Mouse (Mus musculus): ENCODE measurements around the gene Agk. TPM values are rescaled to one million over a fixed set of nuclear protein-coding genes. Genes with fewer than 3 reads are reported as not detected.

Gene Agk
- polyA plus RNA-seq, 1 experiment from 2014 or later, result 56.0 TPM

DNA sequence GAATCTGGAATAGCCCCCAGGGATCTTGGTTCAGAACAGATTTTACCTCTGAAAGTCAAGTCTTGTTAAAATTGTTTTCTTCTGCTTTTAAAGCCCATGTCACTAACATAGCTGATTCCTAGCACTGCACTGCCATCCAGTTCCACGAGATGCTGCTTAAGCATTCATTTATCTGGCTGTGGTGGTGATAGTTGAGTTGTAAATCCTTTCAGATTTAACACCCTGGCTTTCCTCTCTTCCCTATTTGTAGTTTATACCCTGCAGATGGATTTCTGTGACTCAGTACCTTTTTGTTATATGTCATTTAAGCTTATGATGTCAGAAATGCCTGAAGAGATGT is 22.8 kb downstream of the Agk start:
- H3K4me1 ChIP-seq (ENCODE audit: control insufficient read depth, insufficient read depth, low read length), result no peaks in the 10 kb centered on the region
- peaks cover 14% of the 10 kb centered on the region; the same call in 1 of the 2 replicates for H3K36me3 ChIP-seq (ENCODE audit: control insufficient read depth, insufficient read depth, low read length)
- H3K9me3 ChIP-seq (ENCODE audit: control insufficient read depth, low read length), result no peaks in the 10 kb centered on the region
- no peak overlapping the region for H3K9ac ChIP-seq (ENCODE audit: low read depth, low read length)
- no peak overlapping the region for H3K27ac ChIP-seq (ENCODE audit: low read depth, low read length)
- no peaks in the 10 kb centered on the region for H3K27me3 ChIP-seq (ENCODE audit: control insufficient read depth, insufficient read depth, low read length)
- ATAC-seq (ENCODE audit: low FRiP score, low TSS enrichment), result no peak
- H3K4me2 ChIP-seq (replicated peaks; ENCODE audit: low read depth, low read length), result no peak overlapping the region
- H3K4me3 ChIP-seq (ENCODE audit: low read length), result no peak overlapping the region
- 62% methylated on average over 1 of the region's 1 CpGs for WGBS

DNA sequence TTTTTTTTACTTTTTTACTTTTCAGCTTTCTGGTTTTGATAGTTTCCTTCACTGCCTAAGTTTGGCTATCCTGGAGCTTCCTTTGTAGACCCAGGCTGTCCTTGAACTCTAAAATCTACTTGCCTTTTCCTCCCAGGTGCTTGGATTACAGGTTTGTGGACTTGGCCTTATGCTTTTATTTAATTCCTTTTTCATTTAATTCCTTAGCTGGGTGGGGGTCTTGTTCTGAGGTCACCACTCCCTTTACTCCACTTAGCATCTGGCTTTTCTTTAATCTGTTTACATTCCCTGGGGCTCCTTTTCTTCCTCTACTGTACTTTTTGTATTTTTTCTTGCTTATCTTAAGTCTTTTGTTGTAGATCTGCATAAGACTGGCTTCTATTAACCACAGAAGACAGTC is 25.1 kb downstream of the Agk start:
- Histone ChIP-seq H3K9ac (ENCODE audit: low read depth, low read length) (no peak overlapping the region), H3K27ac (ENCODE audit: low read depth, low read length) (no peak overlapping the region), H3K4me1 (ENCODE audit: control insufficient read depth, insufficient read depth, low read length) (no peaks in the 10 kb centered on the region), H3K4me2 (replicated peaks; ENCODE audit: low read depth, low read length) (no peak overlapping the region), H3K4me3 (ENCODE audit: low read length) (no peak overlapping the region), H3K27me3 (ENCODE audit: control insufficient read depth, insufficient read depth, low read length) (no peaks in the 10 kb centered on the region), H3K36me3 (ENCODE audit: control insufficient read depth, insufficient read depth, low read length) (peaks cover 18% of the 10 kb centered on the region; the same call in 1 of the 2 replicates), H3K9me3 (ENCODE audit: control insufficient read depth, low read length) (no peaks in the 10 kb centered on the region)
- ATAC-seq (ENCODE audit: low FRiP score, low TSS enrichment), result no peak

DNA sequence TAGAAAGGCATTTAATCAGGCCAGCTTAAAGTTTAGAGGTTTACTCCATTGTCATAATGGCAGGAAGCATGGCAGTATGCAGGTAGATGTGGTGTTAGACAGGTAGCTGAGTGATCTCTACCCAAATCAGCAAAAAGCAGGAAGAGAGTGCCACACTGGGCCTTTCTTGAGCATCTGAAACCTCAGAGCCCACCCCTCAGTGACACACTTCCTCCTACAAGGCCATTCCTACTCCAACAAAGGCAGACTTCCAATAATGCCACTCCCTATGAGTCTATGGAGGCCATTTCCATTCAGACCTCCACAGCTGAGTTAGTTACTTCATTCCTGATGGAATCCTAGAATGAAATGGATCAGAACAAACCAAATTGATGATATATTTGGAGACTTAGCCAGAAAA is 25.9 kb downstream of the Agk start:
- ATAC-seq (ENCODE audit: low FRiP score, low TSS enrichment), result no peak
- Histone ChIP-seq H3K4me3 (ENCODE audit: low read length) (no peak overlapping the region), H3K4me1 (ENCODE audit: control insufficient read depth, insufficient read depth, low read length) (no peaks in the 10 kb centered on the region), H3K4me2 (replicated peaks; ENCODE audit: low read depth, low read length) (no peak overlapping the region), H3K27ac (ENCODE audit: low read depth, low read length) (no peak overlapping the region), H3K36me3 (ENCODE audit: control insufficient read depth, insufficient read depth, low read length) (peaks cover 18% of the 10 kb centered on the region; the same call in 1 of the 2 replicates), H3K9ac (ENCODE audit: low read depth, low read length) (no peak overlapping the region), H3K9me3 (ENCODE audit: control insufficient read depth, low read length) (no peaks in the 10 kb centered on the region), H3K27me3 (ENCODE audit: control insufficient read depth, insufficient read depth, low read length) (no peaks in the 10 kb centered on the region)

DNA sequence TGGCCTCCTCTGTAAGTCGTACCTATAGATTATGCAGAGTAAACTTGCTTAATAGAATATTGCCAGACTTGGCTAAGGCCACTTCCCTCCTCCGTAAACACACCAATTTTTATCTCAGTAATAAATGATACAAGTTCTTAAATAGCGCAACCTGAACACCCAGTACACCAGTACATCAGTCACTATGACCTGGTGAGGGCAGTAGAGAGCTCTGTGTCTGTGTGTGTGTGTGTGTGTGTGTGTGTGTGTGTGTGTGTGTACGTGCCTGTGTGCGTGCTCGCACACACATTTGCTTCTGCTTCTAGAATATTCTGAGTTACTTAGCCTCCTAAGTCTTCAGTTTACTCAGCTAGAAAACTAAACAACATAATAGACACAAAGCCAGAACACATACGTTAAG is 28.4 kb downstream of the Agk start:
- H3K9ac ChIP-seq (ENCODE audit: low read depth, low read length), result no peak overlapping the region
- peaks cover 18% of the 10 kb centered on the region; the same call in 1 of the 2 replicates for H3K36me3 ChIP-seq (ENCODE audit: control insufficient read depth, insufficient read depth, low read length)
- no peak overlapping the region for H3K4me3 ChIP-seq (ENCODE audit: low read length)
- WGBS, result 88% methylated on average over 7 of the region's 7 CpGs
- no peak overlapping the region for H3K4me2 ChIP-seq (replicated peaks; ENCODE audit: low read depth, low read length)
- H3K27ac ChIP-seq (ENCODE audit: low read depth, low read length), result no peak overlapping the region
- H3K4me1 ChIP-seq (ENCODE audit: control insufficient read depth, insufficient read depth, low read length), result no peaks in the 10 kb centered on the region
- ATAC-seq (ENCODE audit: low FRiP score, low TSS enrichment), result no peak
- no peaks in the 10 kb centered on the region for H3K9me3 ChIP-seq (ENCODE audit: control insufficient read depth, low read length)
- no peaks in the 10 kb centered on the region for H3K27me3 ChIP-seq (ENCODE audit: control insufficient read depth, insufficient read depth, low read length)

DNA sequence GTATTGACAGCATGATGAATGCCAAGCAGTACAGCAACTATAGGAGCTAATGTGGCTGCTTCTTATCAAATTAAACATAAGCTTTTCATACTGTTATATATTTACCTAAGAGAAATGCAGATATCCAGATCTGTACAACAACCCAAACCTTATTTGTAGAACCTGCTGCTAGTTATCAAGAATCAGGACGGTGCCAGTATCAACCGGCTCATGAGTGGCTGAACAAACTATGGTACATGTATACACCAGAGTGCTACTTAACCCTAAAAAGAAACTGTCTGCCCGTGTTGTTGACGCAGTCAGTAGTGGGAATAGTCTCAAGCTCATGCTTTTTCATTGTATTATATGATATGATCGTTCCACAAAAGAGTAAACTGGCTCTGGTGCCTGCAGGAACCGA is 46.1 kb downstream of the Agk start:
- Histone ChIP-seq H3K9me3 (ENCODE audit: control insufficient read depth, low read length) (no peaks in the 10 kb centered on the region), H3K27ac (ENCODE audit: low read depth, low read length) (no peak overlapping the region), H3K36me3 (ENCODE audit: control insufficient read depth, insufficient read depth, low read length) (peaks cover 7% of the 10 kb centered on the region; the same call in 1 of the 2 replicates), H3K27me3 (ENCODE audit: control insufficient read depth, insufficient read depth, low read length) (no peaks in the 10 kb centered on the region), H3K4me2 (replicated peaks; ENCODE audit: low read depth, low read length) (no peak overlapping the region), H3K9ac (ENCODE audit: low read depth, low read length) (no peak overlapping the region), H3K4me1 (ENCODE audit: control insufficient read depth, insufficient read depth, low read length) (no peaks in the 10 kb centered on the region), H3K4me3 (ENCODE audit: low read length) (no peak overlapping the region)
- 91% methylated on average over 6 of the region's 6 CpGs for WGBS
- no peak for ATAC-seq (ENCODE audit: low FRiP score, low TSS enrichment)

DNA sequence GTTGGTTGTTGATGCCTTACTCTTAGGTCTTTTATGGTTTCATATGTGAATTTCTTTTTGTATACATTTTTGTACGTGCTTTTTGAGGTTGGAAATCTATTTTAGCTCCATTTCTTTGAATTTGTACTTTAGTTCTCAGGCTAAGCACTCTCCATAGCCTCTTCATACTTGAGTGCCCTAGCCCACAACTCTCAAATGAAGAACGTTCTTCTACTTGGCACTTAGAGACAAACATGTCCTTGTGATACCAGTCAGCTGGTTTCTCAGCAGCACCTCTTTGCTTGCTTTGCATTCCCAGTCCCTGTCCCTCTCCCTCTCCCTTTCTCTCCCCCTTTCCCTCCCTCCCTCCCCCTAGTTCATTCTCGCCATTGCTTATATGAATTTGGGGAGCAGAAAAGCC is 55.2 kb downstream of the Agk start:
- no peak overlapping the region for H3K4me2 ChIP-seq (replicated peaks; ENCODE audit: low read depth, low read length)
- no peaks in the 10 kb centered on the region for H3K9me3 ChIP-seq (ENCODE audit: control insufficient read depth, low read length)
- H3K27me3 ChIP-seq (ENCODE audit: control insufficient read depth, insufficient read depth, low read length), result no peaks in the 10 kb centered on the region
- H3K27ac ChIP-seq (ENCODE audit: low read depth, low read length), result no peak overlapping the region
- peaks cover 6% of the 10 kb centered on the region; the same call in 1 of the 2 replicates for H3K36me3 ChIP-seq (ENCODE audit: control insufficient read depth, insufficient read depth, low read length)
- H3K4me1 ChIP-seq (ENCODE audit: control insufficient read depth, insufficient read depth, low read length), result no peaks in the 10 kb centered on the region
- no peak overlapping the region for H3K4me3 ChIP-seq (ENCODE audit: low read length)
- 89% methylated on average over 3 of the region's 3 CpGs for WGBS
- no peak overlapping the region for H3K9ac ChIP-seq (ENCODE audit: low read depth, low read length)
- no peak for ATAC-seq (ENCODE audit: low FRiP score, low TSS enrichment)

DNA sequence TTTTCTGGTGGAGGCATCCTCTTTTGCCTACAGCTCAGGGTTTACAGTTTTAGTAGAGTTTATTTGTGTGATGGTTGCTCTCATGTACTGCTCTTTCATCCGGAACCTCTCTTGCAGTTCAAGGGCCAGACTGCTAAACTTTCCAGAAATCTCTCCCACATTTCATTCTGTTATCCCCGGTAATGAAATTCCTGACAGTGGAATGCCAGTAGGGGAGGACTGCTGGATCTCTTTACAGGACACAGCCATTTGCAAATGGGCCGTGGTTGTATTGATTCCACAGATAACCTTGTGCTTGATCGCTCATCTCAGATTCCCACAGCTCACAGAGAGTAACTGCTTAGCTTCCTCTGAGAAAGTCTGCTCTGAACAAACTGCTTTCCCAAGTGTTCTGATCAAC is 56.9 kb downstream of the Agk start:
- Histone ChIP-seq H3K27me3 (ENCODE audit: control insufficient read depth, insufficient read depth, low read length) (no peaks in the 10 kb centered on the region), H3K9me3 (ENCODE audit: control insufficient read depth, low read length) (no peaks in the 10 kb centered on the region), H3K9ac (ENCODE audit: low read depth, low read length) (no peak overlapping the region), H3K36me3 (ENCODE audit: control insufficient read depth, insufficient read depth, low read length) (peaks cover 8% of the 10 kb centered on the region; the same call in 1 of the 2 replicates), H3K4me1 (ENCODE audit: control insufficient read depth, insufficient read depth, low read length) (no peaks in the 10 kb centered on the region), H3K4me2 (replicated peaks; ENCODE audit: low read depth, low read length) (no peak overlapping the region), H3K4me3 (ENCODE audit: low read length) (no peak overlapping the region), H3K27ac (ENCODE audit: low read depth, low read length) (no peak overlapping the region)
- WGBS, result 57% methylated on average over 4 of the region's 4 CpGs
- ATAC-seq (ENCODE audit: low FRiP score, low TSS enrichment), result peak; percentile 55; the same call in 1 of the 2 replicates

DNA sequence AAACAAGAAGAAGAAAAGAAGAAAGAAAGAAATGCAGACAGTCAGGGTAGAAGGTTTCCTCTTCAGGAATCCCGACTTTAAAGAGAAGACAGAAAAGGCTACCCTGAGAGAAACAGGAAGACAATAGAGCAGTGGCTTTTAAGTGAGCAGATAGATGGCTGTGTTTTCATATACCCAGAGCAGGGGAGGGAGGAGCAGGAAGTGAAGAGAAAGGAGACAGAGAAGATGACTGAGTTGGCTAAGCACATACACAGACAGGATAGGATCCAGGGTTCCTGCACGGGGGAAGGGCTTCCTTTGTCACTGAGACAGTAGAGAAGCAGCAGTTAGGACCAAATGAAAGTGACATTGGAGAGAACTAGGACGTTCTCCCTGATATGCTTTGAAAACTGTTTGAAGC is 60.7 kb downstream of the Agk start:
- no peaks in the 10 kb centered on the region for H3K4me1 ChIP-seq (ENCODE audit: control insufficient read depth, insufficient read depth, low read length)
- no peak overlapping the region for H3K9ac ChIP-seq (ENCODE audit: low read depth, low read length)
- H3K4me3 ChIP-seq (ENCODE audit: low read length), result no peak overlapping the region
- H3K27ac ChIP-seq (ENCODE audit: low read depth, low read length), result no peak overlapping the region
- WGBS, result 81% methylated on average over 3 of the region's 3 CpGs
- no peaks in the 10 kb centered on the region for H3K9me3 ChIP-seq (ENCODE audit: control insufficient read depth, low read length)
- peaks cover 10% of the 10 kb centered on the region; the same call in 1 of the 2 replicates for H3K36me3 ChIP-seq (ENCODE audit: control insufficient read depth, insufficient read depth, low read length)
- no peak overlapping the region for H3K4me2 ChIP-seq (replicated peaks; ENCODE audit: low read depth, low read length)
- no peak for ATAC-seq (ENCODE audit: low FRiP score, low TSS enrichment)
- H3K27me3 ChIP-seq (ENCODE audit: control insufficient read depth, insufficient read depth, low read length), result no peaks in the 10 kb centered on the region

DNA sequence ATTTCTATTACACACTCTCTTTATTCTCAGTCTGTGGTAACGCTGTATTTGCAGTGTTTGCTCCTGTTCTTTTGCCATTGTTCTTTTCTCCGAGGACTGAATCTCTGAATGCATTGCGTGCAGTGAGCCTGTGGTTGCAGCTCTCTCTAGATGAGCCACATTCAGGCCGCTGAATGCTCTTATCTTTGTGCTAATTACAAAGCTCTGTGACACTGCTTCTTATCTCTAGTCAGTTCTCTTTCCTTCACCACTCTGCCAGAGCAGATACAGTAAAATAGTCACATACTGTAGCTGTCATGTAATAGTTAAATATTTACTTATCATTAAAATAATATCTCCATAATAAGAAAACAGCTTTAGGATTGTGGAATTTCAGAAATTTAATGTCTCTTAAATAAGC is 63.7 kb downstream of the Agk start:
- Histone ChIP-seq H3K36me3 (ENCODE audit: control insufficient read depth, insufficient read depth, low read length) (peaks cover 6% of the 10 kb centered on the region; the same call in 1 of the 2 replicates), H3K4me2 (replicated peaks; ENCODE audit: low read depth, low read length) (no peak overlapping the region), H3K27ac (ENCODE audit: low read depth, low read length) (no peak overlapping the region), H3K9ac (ENCODE audit: low read depth, low read length) (no peak overlapping the region), H3K9me3 (ENCODE audit: control insufficient read depth, low read length) (no peaks in the 10 kb centered on the region), H3K4me1 (ENCODE audit: control insufficient read depth, insufficient read depth, low read length) (no peaks in the 10 kb centered on the region), H3K4me3 (ENCODE audit: low read length) (no peak overlapping the region), H3K27me3 (ENCODE audit: control insufficient read depth, insufficient read depth, low read length) (no peaks in the 10 kb centered on the region)
- ATAC-seq (ENCODE audit: low FRiP score, low TSS enrichment), result no peak
- WGBS, result 89% methylated on average over 4 of the region's 4 CpGs

DNA sequence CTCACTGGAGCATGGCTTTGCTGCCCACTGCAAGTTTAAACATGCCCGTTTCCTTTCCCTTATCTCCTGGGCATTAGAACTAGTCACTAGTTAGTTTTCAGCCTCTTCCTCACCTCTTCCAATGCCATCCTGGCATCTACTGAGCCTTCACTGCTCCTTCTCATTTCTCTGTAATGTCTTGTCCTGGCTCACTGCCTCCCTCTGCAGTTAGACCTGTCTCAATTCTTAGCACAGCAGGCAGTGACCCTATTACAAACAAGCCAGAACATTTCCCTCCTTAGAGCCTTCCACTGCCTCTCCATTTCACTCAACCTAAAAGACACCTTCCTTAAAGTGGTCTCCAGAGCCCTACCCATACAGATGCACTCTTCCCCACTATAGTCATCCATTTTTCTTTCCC is 66.0 kb downstream of the Agk start:
- H3K4me1 ChIP-seq (ENCODE audit: control insufficient read depth, insufficient read depth, low read length), result no peaks in the 10 kb centered on the region
- H3K27me3 ChIP-seq (ENCODE audit: control insufficient read depth, insufficient read depth, low read length), result no peaks in the 10 kb centered on the region
- H3K27ac ChIP-seq (ENCODE audit: low read depth, low read length), result no peak overlapping the region
- peaks cover 12% of the 10 kb centered on the region; the same call in 1 of the 2 replicates for H3K36me3 ChIP-seq (ENCODE audit: control insufficient read depth, insufficient read depth, low read length)
- no peak for ATAC-seq (ENCODE audit: low FRiP score, low TSS enrichment)
- no peak overlapping the region for H3K4me2 ChIP-seq (replicated peaks; ENCODE audit: low read depth, low read length)
- H3K9ac ChIP-seq (ENCODE audit: low read depth, low read length), result no peak overlapping the region
- no peaks in the 10 kb centered on the region for H3K9me3 ChIP-seq (ENCODE audit: control insufficient read depth, low read length)
- H3K4me3 ChIP-seq (ENCODE audit: low read length), result no peak overlapping the region
- 91% methylated on average over 1 of the region's 1 CpGs for WGBS

All from kidney, embryonic 14.5 days (tissue).